In genomic region chr2:170237959-170238358, GRCm38 (mm10) we compare ENCODE assay signal across 10 mouse cellular contexts.
DNase-seq lines count a peak whose midpoint lies in the region; ATAC-seq and TF ChIP-seq lines count a peak whose summit lies in the region.
"Had no signal": no experiment of that assay in that cellular context is flagged by ENCODE, and none has a peak within 500 bp of the region (broad histone marks: within the 10 kb centered on the region; RNA-seq: fewer than 3 reads in every experiment).

No protein-coding gene starts in this region.

- H3K27ac ChIP-seq in kidney, adult 2 months (ENCODE audit: insufficient read depth, low read depth, low read length), result no peak overlapping the region
- H3K27ac ChIP-seq in kidney, embryonic 14.5 days (ENCODE audit: low read depth, low read length), result no peak overlapping the region
- H3K27ac ChIP-seq: embryonic facial prominence, embryonic 13.5 days had no signal

- H3K4me2 ChIP-seq in kidney, embryonic 14.5 days (replicated peaks; ENCODE audit: low read depth, low read length), result no peak overlapping the region
- H3K4me2 ChIP-seq: embryonic facial prominence, embryonic 13.5 days had no signal

- H3K9ac ChIP-seq in kidney, embryonic 14.5 days (ENCODE audit: low read depth, low read length), result no peak overlapping the region
- H3K9ac ChIP-seq: embryonic facial prominence, embryonic 13.5 days had no signal

- 89% methylated on average over 1 of the region's 1 CpGs for WGBS in kidney, adult 2 months
- WGBS in kidney, embryonic 14.5 days, result 86% methylated on average over 1 of the region's 1 CpGs

- no peaks in the 10 kb centered on the region for H3K4me1 ChIP-seq in kidney, adult 2 months (ENCODE audit: control insufficient read depth, insufficient read depth, low read length)
- no peaks in the 10 kb centered on the region for H3K4me1 ChIP-seq in kidney, embryonic 14.5 days (ENCODE audit: control insufficient read depth, insufficient read depth, low read length)
- H3K4me1 ChIP-seq in E14TG2a.4 (replicated peaks; ENCODE audit: low read depth, low read length), result peaks cover 15% of the 10 kb centered on the region

- peak; percentile 65 for TF ChIP-seq CTCF in kidney, adult 2 months (conservative IDR thresholded peaks at IDR 0.05; ENCODE audit: insufficient read depth, insufficient read length, low read depth, low read length)
- peak; percentile 55 for TF ChIP-seq CTCF in E14TG2a.4 (conservative IDR thresholded peaks at IDR 0.05; ENCODE audit: low read length)

- H3K36me3 ChIP-seq in kidney, adult 2 months (ENCODE audit: control insufficient read depth, insufficient read depth, low read length), result no peaks in the 10 kb centered on the region
- no peaks in the 10 kb centered on the region for H3K36me3 ChIP-seq in kidney, embryonic 14.5 days (ENCODE audit: control insufficient read depth, insufficient read depth, low read length)
- H3K36me3 ChIP-seq in E14TG2a.4 (ENCODE audit: insufficient read depth, low read length), result no peaks in the 10 kb centered on the region
- H3K36me3 ChIP-seq: embryonic facial prominence, embryonic 13.5 days had no signal

- TF ChIP-seq POLR2A in kidney, adult 2 months (IDR thresholded peaks at IDR 0.05; ENCODE audit: low read depth, low read length), result no peak

- ATAC-seq in kidney, embryonic 14.5 days (ENCODE audit: low FRiP score, low TSS enrichment), result no peak
- ATAC-seq in megakaryocyte-erythroid progenitor cell, adult 5-6 weeks (replicated peaks; ENCODE audit: low FRiP score, low TSS enrichment, poor library complexity, severe bottlenecking), result peak; percentile 70

- no peaks in the 10 kb centered on the region for H3K9me3 ChIP-seq in kidney, embryonic 14.5 days (ENCODE audit: control insufficient read depth, low read length)
- peaks cover 6% of the 10 kb centered on the region for H3K9me3 ChIP-seq in E14TG2a.4 (ENCODE audit: low read length)
- H3K9me3 ChIP-seq: embryonic facial prominence, embryonic 13.5 days had no signal

- H3K4me3 ChIP-seq in kidney, adult 2 months (ENCODE audit: insufficient read depth, low read depth, low read length), result no peak overlapping the region
- no peak overlapping the region for H3K4me3 ChIP-seq in kidney, embryonic 14.5 days (ENCODE audit: low read length)
- no peak overlapping the region for H3K4me3 ChIP-seq in E14TG2a.4 (replicated peaks; ENCODE audit: low read length)
- H3K4me3 ChIP-seq: embryonic facial prominence, embryonic 13.5 days had no signal

- DNase-seq in kidney, adult 2 months, result peak; percentile 27
- DNase-seq in ZHBTc4 (ENCODE audit: low read depth, low spot score), result peak; percentile 78
- no peak for DNase-seq in cerebellum, postnatal 14 days
- no peak for DNase-seq in cerebellum, postnatal 36 days
- no peak for DNase-seq in adrenal gland, adult 8-10 months
- DNase-seq: kidney, postnatal 4 days had no signal

- H3K27me3 ChIP-seq in kidney, adult 2 months (replicated peaks; ENCODE audit: control insufficient read depth, insufficient read depth, low read length), result no peaks in the 10 kb centered on the region
- no peaks in the 10 kb centered on the region for H3K27me3 ChIP-seq in kidney, embryonic 14.5 days (ENCODE audit: control insufficient read depth, insufficient read depth, low read length)
- H3K27me3 ChIP-seq in E14TG2a.4 (ENCODE audit: insufficient read depth, low read length), result no peaks in the 10 kb centered on the region
- H3K27me3 ChIP-seq: embryonic facial prominence, embryonic 13.5 days had no signal

Comparison
In these comparisons a context has a peak if more than half of its experiments do, and no peak if none do; other contexts are left out.
1. DNase-seq: peak in kidney, adult 2 months (single experiment) and ZHBTc4 (single experiment); none in cerebellum, postnatal 14 days (0 of 2), cerebellum, postnatal 36 days (0 of 2) and adrenal gland, adult 8-10 months (single experiment).